Mouse (Mus musculus): ENCODE measurements around the gene Tmem167.

DNA sequence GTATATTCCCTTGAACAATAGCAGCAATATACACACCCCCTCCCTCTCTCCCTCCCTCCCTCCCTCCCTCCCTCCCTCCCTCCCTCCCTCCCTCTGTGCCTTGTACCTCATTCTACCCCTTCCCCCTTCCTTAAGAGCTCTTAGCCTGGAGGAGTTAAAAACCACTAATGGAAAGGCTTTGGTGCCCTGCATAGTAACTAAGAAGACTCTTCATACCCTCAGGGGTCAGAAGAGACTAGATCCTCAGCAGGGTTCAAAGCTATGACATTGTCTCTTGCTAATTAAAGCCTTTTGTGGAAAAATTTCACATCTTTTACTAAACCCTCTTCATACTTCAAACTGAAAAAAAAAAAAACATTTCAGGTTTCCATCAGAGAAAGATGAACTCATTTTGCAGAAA, 93.3 kb downstream of the Tmem167 start:
- TF ChIP-seq CTCF (IDR thresholded peaks at IDR 0.05; ENCODE audit: extremely low read depth, insufficient read depth, low read length) (no peak), POLR2A (IDR thresholded peaks at IDR 0.05; ENCODE audit: extremely low read depth, insufficient read depth, low read length) (no peak)

Measured in cortical plate, adult 2 months (tissue).